Mouse (Mus musculus) testis, adult 2 months (tissue): ENCODE measurements at regions not wholly inside any gene's neighbourhood (a gene's known extent, or its start where the extent isn't known, plus 50 kb on each side); places are given as distances from the start of the nearest gene placed in this dataset.

Source experiments
- CTCF ChIP-seq: fragments of 200-500 bp; IDR thresholded peaks from 2 replicates; pipeline ENCODE4 v1.5.1; 2012; ENCODE audit warnings: low read depth, mild to moderate bottlenecking, inconsistent platforms, low read length, moderate library complexity; ENCODE audit not compliant: control insufficient read depth, insufficient read depth, insufficient replicate concordance
- POLR2A ChIP-seq: fragments of 200-500 bp; IDR thresholded peaks from 2 replicates; pipeline ENCODE4 v1.6.1; 2012; ENCODE audit warnings: low read depth, mild to moderate bottlenecking, inconsistent platforms, low read length, moderate library complexity; ENCODE audit not compliant: control insufficient read depth

GRCm38 (mm10) chr1:63869342-63869741 is 100.3 kb upstream of the 4933402D24Rik start:
- TF ChIP-seq POLR2A: no peak
- TF ChIP-seq CTCF: no peak
